Mouse (Mus musculus): ENCODE data around the gene Mapk1ip1l. TPM values are rescaled to one million over a fixed set of nuclear protein-coding genes. Genes with fewer than 3 reads are reported as not detected.

Mapk1ip1l gene
- polyA plus RNA-seq (2014; fragmentation: Nextera tagmentation; extraction: Ambion mirVana), result 83.6 and 88.9 TPM in 2 replicates

- no peaks in the 10 kb centered on the region for H3K27me3 ChIP-seq (replicated peaks; ENCODE audit: control insufficient read depth, insufficient read depth, low read length)
- H3K4me2 ChIP-seq (ENCODE audit: low read length), result peak within 1 kb of the TSS; percentile 73
- peaks cover 14% of the 10 kb centered on the region for H3K4me1 ChIP-seq (replicated peaks; ENCODE audit: control insufficient read depth, insufficient read depth, low read length)
- no peaks in the 10 kb centered on the region for H3K9me3 ChIP-seq (ENCODE audit: control insufficient read depth, low read length)
- ATAC-seq (replicated peaks; ENCODE audit: low FRiP score, low TSS enrichment, low read depth), result peak; percentile 89
- peak within 1 kb of the TSS; percentile 99 for H3K9ac ChIP-seq (ENCODE audit: low read length)
- 1% methylated on average over 34 of the region's 34 CpGs for whole genome bisulfite sequencing
- peak within 1 kb of the TSS; percentile 94 for H3K4me3 ChIP-seq (ENCODE audit: low read depth, low read length)
- H3K27ac ChIP-seq (ENCODE audit: low read depth), result peak within 1 kb of the TSS; percentile 96
- DNase-seq (ENCODE audit: low spot score), result peak; percentile 99
- H3K36me3 ChIP-seq (ENCODE audit: control insufficient read depth, insufficient read depth, low read length), result no peaks in the 10 kb centered on the region
Measured at GRCm38 (mm10) chr14:47297785-47298407, at the start of gene Mapk1ip1l. Mapk1ip1l (plus strand) TSS chr14:47298266.

GRCm38 (mm10) chr14:47249839-47250238 lies 48.2 kb upstream of the Mapk1ip1l start:
- H3K27me3 ChIP-seq (replicated peaks; ENCODE audit: control insufficient read depth, insufficient read depth, low read length), result no peaks in the 10 kb centered on the region
- DNase-seq (ENCODE audit: low spot score) (no peak), ATAC-seq (replicated peaks; ENCODE audit: low FRiP score, low TSS enrichment, low read depth) (no peak)
- no peaks in the 10 kb centered on the region for H3K9me3 ChIP-seq (ENCODE audit: control insufficient read depth, low read length)
- no peak overlapping the region for H3K4me3 ChIP-seq (ENCODE audit: low read depth, low read length)
- H3K36me3 ChIP-seq (ENCODE audit: control insufficient read depth, insufficient read depth, low read length), result peaks cover 60% of the 10 kb centered on the region
- 86% methylated on average over 6 of the region's 6 CpGs for WGBS
- H3K27ac ChIP-seq (ENCODE audit: low read depth), result no peak overlapping the region
- no peaks in the 10 kb centered on the region for H3K4me1 ChIP-seq (replicated peaks; ENCODE audit: control insufficient read depth, insufficient read depth, low read length)
- no peak overlapping the region for H3K4me2 ChIP-seq (ENCODE audit: low read length)
- no peak overlapping the region for H3K9ac ChIP-seq (ENCODE audit: low read length)

- WGBS, result 96% methylated on average over 3 of the region's 3 CpGs
- H3K36me3 ChIP-seq (ENCODE audit: control insufficient read depth, insufficient read depth, low read length), result peaks cover 77% of the 10 kb centered on the region
- H3K9ac ChIP-seq (ENCODE audit: low read length), result no peak overlapping the region
- no peaks in the 10 kb centered on the region for H3K9me3 ChIP-seq (ENCODE audit: control insufficient read depth, low read length)
- DNase-seq (ENCODE audit: low spot score), result no peak
- ATAC-seq (replicated peaks; ENCODE audit: low FRiP score, low TSS enrichment, low read depth), result no peak
- no peak overlapping the region for H3K27ac ChIP-seq (ENCODE audit: low read depth)
- H3K4me1 ChIP-seq (replicated peaks; ENCODE audit: control insufficient read depth, insufficient read depth, low read length), result no peaks in the 10 kb centered on the region
- no peak overlapping the region for H3K4me2 ChIP-seq (ENCODE audit: low read length)
- H3K4me3 ChIP-seq (ENCODE audit: low read depth, low read length), result no peak overlapping the region
- H3K27me3 ChIP-seq (replicated peaks; ENCODE audit: control insufficient read depth, insufficient read depth, low read length), result no peaks in the 10 kb centered on the region
Measured at GRCm38 (mm10) chr14:47264866-47265265, 33.2 kb upstream of the Mapk1ip1l start.

DNA sequence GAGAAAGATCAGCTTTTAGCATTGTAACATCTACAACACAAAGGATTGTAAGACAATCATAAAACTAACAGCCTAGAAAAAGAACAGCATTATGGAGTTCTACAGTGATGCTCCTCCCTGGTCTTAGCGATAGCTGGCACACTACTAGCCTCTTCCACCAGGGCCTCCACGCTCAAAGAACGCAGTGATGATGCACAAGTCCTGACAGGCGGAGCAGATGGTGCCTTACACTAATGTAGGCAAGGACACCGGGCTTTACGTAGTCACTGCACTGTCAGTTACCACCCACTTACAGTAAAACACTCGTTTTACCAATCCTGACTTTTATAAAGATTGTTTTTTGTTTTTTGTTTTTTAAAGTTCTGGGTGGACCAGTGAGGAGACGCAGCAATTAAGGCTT lies 32.2 kb upstream of the Mapk1ip1l start:
- DNase-seq (ENCODE audit: low spot score) (no peak), ATAC-seq (replicated peaks; ENCODE audit: low FRiP score, low TSS enrichment, low read depth) (no peak)
- 92% methylated on average over 8 of the region's 8 CpGs for WGBS
- H3K4me1 ChIP-seq (replicated peaks; ENCODE audit: control insufficient read depth, insufficient read depth, low read length), result no peaks in the 10 kb centered on the region
- H3K4me2 ChIP-seq (ENCODE audit: low read length), result no peak overlapping the region
- H3K27ac ChIP-seq (ENCODE audit: low read depth), result no peak overlapping the region
- H3K4me3 ChIP-seq (ENCODE audit: low read depth, low read length), result no peak overlapping the region
- H3K27me3 ChIP-seq (replicated peaks; ENCODE audit: control insufficient read depth, insufficient read depth, low read length), result no peaks in the 10 kb centered on the region
- H3K9ac ChIP-seq (ENCODE audit: low read length), result no peak overlapping the region
- no peaks in the 10 kb centered on the region for H3K9me3 ChIP-seq (ENCODE audit: control insufficient read depth, low read length)
- H3K36me3 ChIP-seq (ENCODE audit: control insufficient read depth, insufficient read depth, low read length), result peaks cover 78% of the 10 kb centered on the region

- Histone ChIP-seq H3K4me1 (replicated peaks; ENCODE audit: control insufficient read depth, insufficient read depth, low read length) (no peaks in the 10 kb centered on the region), H3K4me2 (ENCODE audit: low read length) (no peak overlapping the region), H3K4me3 (ENCODE audit: low read depth, low read length) (no peak overlapping the region), H3K36me3 (ENCODE audit: control insufficient read depth, insufficient read depth, low read length) (peaks cover 86% of the 10 kb centered on the region), H3K27ac (ENCODE audit: low read depth) (no peak overlapping the region), H3K27me3 (replicated peaks; ENCODE audit: control insufficient read depth, insufficient read depth, low read length) (no peaks in the 10 kb centered on the region), H3K9me3 (ENCODE audit: control insufficient read depth, low read length) (no peaks in the 10 kb centered on the region), H3K9ac (ENCODE audit: low read length) (no peak overlapping the region)
- WGBS, result 94% methylated on average over 4 of the region's 4 CpGs
- DNase-seq (ENCODE audit: low spot score) (no peak), ATAC-seq (replicated peaks; ENCODE audit: low FRiP score, low TSS enrichment, low read depth) (no peak)
Measured at GRCm38 (mm10) chr14:47269056-47269455, 29.0 kb upstream of the Mapk1ip1l start.

DNA sequence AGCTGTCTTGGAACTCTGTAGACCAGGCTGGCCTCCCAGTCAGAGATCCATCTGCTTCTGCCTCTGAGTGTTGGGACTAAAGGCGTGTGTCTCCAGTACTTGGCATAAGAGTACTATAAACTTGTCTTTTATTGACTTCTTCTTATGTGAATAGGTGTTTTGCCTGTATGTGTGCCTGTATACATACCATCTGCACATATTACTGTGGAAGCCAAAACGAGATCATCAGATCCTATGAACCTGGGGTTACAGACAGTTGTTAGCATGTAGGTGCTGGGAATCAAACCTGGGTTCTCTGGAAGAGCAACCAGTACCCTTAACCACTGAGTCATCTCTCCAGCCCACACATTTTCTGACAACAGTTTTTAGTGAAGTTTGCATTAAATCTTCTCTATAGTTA lies 28.4 kb upstream of the Mapk1ip1l start:
- ATAC-seq (replicated peaks; ENCODE audit: low FRiP score, low TSS enrichment, low read depth), result no peak
- H3K27me3 ChIP-seq (replicated peaks; ENCODE audit: control insufficient read depth, insufficient read depth, low read length), result no peaks in the 10 kb centered on the region
- H3K9me3 ChIP-seq (ENCODE audit: control insufficient read depth, low read length), result no peaks in the 10 kb centered on the region
- no peak for DNase-seq (ENCODE audit: low spot score)
- H3K4me2 ChIP-seq (ENCODE audit: low read length), result no peak overlapping the region
- H3K36me3 ChIP-seq (ENCODE audit: control insufficient read depth, insufficient read depth, low read length), result peaks cover 85% of the 10 kb centered on the region
- 100% methylated on average over 2 of the region's 2 CpGs for WGBS
- H3K9ac ChIP-seq (ENCODE audit: low read length), result no peak overlapping the region
- H3K4me1 ChIP-seq (replicated peaks; ENCODE audit: control insufficient read depth, insufficient read depth, low read length), result no peaks in the 10 kb centered on the region
- H3K27ac ChIP-seq (ENCODE audit: low read depth), result no peak overlapping the region
- H3K4me3 ChIP-seq (ENCODE audit: low read depth, low read length), result no peak overlapping the region

- no peaks in the 10 kb centered on the region for H3K9me3 ChIP-seq (ENCODE audit: control insufficient read depth, low read length)
- H3K27ac ChIP-seq (ENCODE audit: low read depth), result no peak overlapping the region
- peaks cover 47% of the 10 kb centered on the region for H3K36me3 ChIP-seq (ENCODE audit: control insufficient read depth, insufficient read depth, low read length)
- ATAC-seq (replicated peaks; ENCODE audit: low FRiP score, low TSS enrichment, low read depth), result no peak
- no peak overlapping the region for H3K4me3 ChIP-seq (ENCODE audit: low read depth, low read length)
- no peak for DNase-seq (ENCODE audit: low spot score)
- H3K4me1 ChIP-seq (replicated peaks; ENCODE audit: control insufficient read depth, insufficient read depth, low read length), result peaks cover 12% of the 10 kb centered on the region
- H3K27me3 ChIP-seq (replicated peaks; ENCODE audit: control insufficient read depth, insufficient read depth, low read length), result no peaks in the 10 kb centered on the region
- 88% methylated on average over 3 of the region's 3 CpGs for WGBS
- H3K9ac ChIP-seq (ENCODE audit: low read length), result no peak overlapping the region
- H3K4me2 ChIP-seq (ENCODE audit: low read length), result no peak overlapping the region
Measured at GRCm38 (mm10) chr14:47273751-47274150, 24.3 kb upstream of the Mapk1ip1l start.

- 24% methylated on average over 3 of the region's 3 CpGs for WGBS
- Histone ChIP-seq H3K9ac (ENCODE audit: low read length) (peak overlapping the region; percentile 86), H3K27me3 (replicated peaks; ENCODE audit: control insufficient read depth, insufficient read depth, low read length) (no peaks in the 10 kb centered on the region), H3K27ac (ENCODE audit: low read depth) (no peak overlapping the region), H3K9me3 (ENCODE audit: control insufficient read depth, low read length) (no peaks in the 10 kb centered on the region), H3K4me1 (replicated peaks; ENCODE audit: control insufficient read depth, insufficient read depth, low read length) (peaks cover 12% of the 10 kb centered on the region), H3K4me2 (ENCODE audit: low read length) (peak overlapping the region; percentile 77), H3K4me3 (ENCODE audit: low read depth, low read length) (peak overlapping the region; percentile 93), H3K36me3 (ENCODE audit: control insufficient read depth, insufficient read depth, low read length) (peaks cover 31% of the 10 kb centered on the region)
- ATAC-seq (replicated peaks; ENCODE audit: low FRiP score, low TSS enrichment, low read depth), result no peak
- no peak for DNase-seq (ENCODE audit: low spot score)
Measured at GRCm38 (mm10) chr14:47275417-47275816, 22.6 kb upstream of the Mapk1ip1l start.

- peaks cover 24% of the 10 kb centered on the region for H3K36me3 ChIP-seq (ENCODE audit: control insufficient read depth, insufficient read depth, low read length)
- WGBS, result 2% methylated on average over 22 of the region's 22 CpGs
- peak overlapping the region; percentile 86 for H3K9ac ChIP-seq (ENCODE audit: low read length)
- H3K27me3 ChIP-seq (replicated peaks; ENCODE audit: control insufficient read depth, insufficient read depth, low read length), result no peaks in the 10 kb centered on the region
- H3K4me3 ChIP-seq (ENCODE audit: low read depth, low read length), result peak overlapping the region; percentile 93
- no peaks in the 10 kb centered on the region for H3K9me3 ChIP-seq (ENCODE audit: control insufficient read depth, low read length)
- peak; percentile 72 for DNase-seq (ENCODE audit: low spot score)
- H3K4me2 ChIP-seq (ENCODE audit: low read length), result peak overlapping the region; percentile 77
- peak overlapping the region; percentile 97 for H3K27ac ChIP-seq (ENCODE audit: low read depth)
- ATAC-seq (replicated peaks; ENCODE audit: low FRiP score, low TSS enrichment, low read depth), result peak; percentile 47; the same call in 1 of the 2 replicates
- H3K4me1 ChIP-seq (replicated peaks; ENCODE audit: control insufficient read depth, insufficient read depth, low read length), result peaks cover 12% of the 10 kb centered on the region
Measured at GRCm38 (mm10) chr14:47276036-47276603, 21.9 kb upstream of the Mapk1ip1l start.
